Mouse (Mus musculus) thymus, adult 2 months (tissue): ENCODE measurements around the gene Spata5.

Experiments
- CTCF ChIP-seq: fragments of 200-500 bp; IDR thresholded peaks from 2 replicates; pipeline ENCODE4 v1.5.1; 2012; ENCODE audit warnings: mild to moderate bottlenecking, control low read depth, low read length, moderate library complexity, borderline replicate concordance; ENCODE audit not compliant: control insufficient read depth, poor library complexity, insufficient read depth; ENCODE audit errors: extremely low read depth
- POLR2A ChIP-seq: fragments of 200-500 bp; IDR thresholded peaks from 2 replicates; pipeline ENCODE4 v1.6.1; 2012; ENCODE audit warnings: mild to moderate bottlenecking, low read length, control low read depth, moderate library complexity; ENCODE audit not compliant: control insufficient read depth, poor library complexity, insufficient read depth; ENCODE audit errors: extremely low read depth

DNA sequence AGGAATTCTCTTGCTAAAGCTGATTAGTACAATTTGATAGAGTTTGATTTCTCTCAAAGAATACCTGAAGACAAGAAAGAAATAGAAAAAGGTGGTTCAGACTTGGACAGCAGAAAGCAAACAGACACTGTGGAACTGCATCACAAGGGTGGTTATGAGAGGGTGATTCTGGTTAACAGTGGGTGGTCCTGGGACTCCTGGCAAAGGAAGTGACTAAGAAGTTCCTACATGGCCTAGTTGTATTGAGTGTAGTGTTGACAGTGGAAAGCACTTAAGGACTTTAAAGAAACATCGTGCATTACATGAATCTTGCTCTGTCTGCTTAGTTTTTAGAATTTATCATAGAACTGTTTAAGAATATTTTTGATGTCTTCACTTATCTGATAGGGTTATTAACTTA is 36.3 kb downstream of the Spata5 start:
- TF ChIP-seq POLR2A (no peak), CTCF (no peak)
